Comparison of ENCODE assay signal across 12 mouse cellular contexts in the genomic region with DNA sequence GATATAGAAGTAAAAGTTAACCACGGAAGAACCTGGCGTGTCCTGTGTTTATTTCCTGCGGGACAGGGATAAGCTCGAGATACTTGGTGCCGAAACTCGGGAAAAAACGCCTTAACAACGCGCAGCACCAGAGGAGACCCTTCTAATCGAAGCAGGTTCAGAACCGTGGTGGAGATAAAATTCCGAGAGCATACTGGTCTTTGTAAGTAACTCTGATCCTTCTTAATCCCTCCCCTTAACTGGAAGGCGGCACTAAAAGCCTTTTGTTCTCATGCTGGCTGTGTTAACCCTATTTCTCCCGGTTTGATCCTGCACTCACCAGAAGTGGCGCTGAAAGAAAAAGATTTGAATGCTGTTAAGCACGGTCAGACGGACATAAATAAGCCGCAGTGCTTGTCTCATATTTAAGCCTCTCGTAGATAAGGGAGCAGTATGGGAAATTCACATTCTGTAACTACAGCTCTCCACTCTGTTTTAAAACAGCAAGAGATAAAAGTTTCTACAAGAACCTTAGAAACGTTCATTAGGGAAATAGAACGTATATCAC. TPM values are rescaled to one million over a fixed set of nuclear protein-coding genes. Genes with fewer than 3 reads are reported as not detected.
A peak's percentile ranks its signal among the peaks of the same experiment; 100 is the strongest.
DNase-seq lines count a peak whose midpoint lies in the region; ATAC-seq and TF ChIP-seq lines count a peak whose summit lies in the region.
"Not testable (repeated sequence)": the region's sequence is repeated elsewhere in the genome, so short reads cannot be mapped to it uniquely, and the experiment has no call there.
"Had no signal": no experiment of that assay in that cellular context is flagged by ENCODE, and none has a peak within 500 bp of the region (broad histone marks: within the 10 kb centered on the region; RNA-seq: fewer than 3 reads in every experiment).

No protein-coding gene starts in this region.

- peak overlapping the region; percentile 37 to 52 (median 44) for H3K4me3 ChIP-seq in CH12.LX (replicated peaks in 1 of 3; ENCODE audit: low read depth in 2 of 3, low read length in 2 of 3, poor library complexity in 1 of 3)
- peak overlapping the region; percentile 50 for H3K4me3 ChIP-seq in forebrain, embryonic 13.5 days
- peak overlapping the region; percentile 50 for H3K4me3 ChIP-seq in kidney, embryonic 16.5 days (ENCODE audit: low read length)
- H3K4me3 ChIP-seq in liver, embryonic 16.5 days (ENCODE audit: low read depth, low read length) = peak overlapping the region; percentile 67
- peak overlapping the region; percentile 49 for H3K4me3 ChIP-seq in midbrain, embryonic 15.5 days
- peak overlapping the region; percentile 65 for H3K4me3 ChIP-seq in spleen, adult 2 months (ENCODE audit: extremely low read depth, insufficient read depth, insufficient read length)

- not testable (repeated sequence) for TF ChIP-seq RAD21 in CH12.LX (IDR thresholded peaks at IDR 0.05; ENCODE audit: low read depth, low read length)

- peak; percentile 64; the same call in 1 of the 2 replicates for ATAC-seq in common myeloid progenitor, adult 5-6 weeks (replicated peaks; ENCODE audit: low read depth, poor library complexity, severe bottlenecking)
- peak; percentile 84 for ATAC-seq in forebrain, embryonic 13.5 days
- ATAC-seq in hematopoietic stem cell, adult 5-6 weeks (replicated peaks in 1 of 2; ENCODE audit: insufficient read depth in 1 of 2, low FRiP score in 2 of 2, low TSS enrichment in 1 of 2, low read depth in 1 of 2, poor library complexity in 2 of 2, severe bottlenecking in 2 of 2) = peak; percentile 53 to 62; a peak in 1 of 4 replicates
- peak; percentile 91 for ATAC-seq in kidney, embryonic 16.5 days (ENCODE audit: low FRiP score, low TSS enrichment)
- ATAC-seq in liver, embryonic 16.5 days (ENCODE audit: low read depth) = peak; percentile 53; the same call in 1 of the 2 replicates
- ATAC-seq in midbrain, embryonic 15.5 days (replicated peaks) = peak; percentile 94

- in situ Hi-C loops in CH12.LX (cut with MboI; ENCODE audit: low pct_ligation_motif_present, low pct_unique_long_range_greater_than_20kb, low sequenced_read_pairs) = not testable (repeated sequence)

- H3K36me3 ChIP-seq in CH12.LX (replicated peaks in 1 of 2; ENCODE audit: control insufficient read depth in 1 of 2, insufficient read depth in 1 of 2, low read length in 1 of 2); forebrain, embryonic 13.5 days (ENCODE audit: poor library complexity, severe bottlenecking); kidney, embryonic 16.5 days (ENCODE audit: insufficient read depth, low read length); liver, embryonic 16.5 days (ENCODE audit: control insufficient read depth, insufficient read depth); midbrain, embryonic 15.5 days (replicated peaks); spleen, adult 2 months (ENCODE audit: control insufficient read depth, insufficient read depth, low read length): not testable (repeated sequence)

- not testable (repeated sequence) for H3K79me2 ChIP-seq in CH12.LX (replicated peaks; ENCODE audit: control insufficient read depth, extremely low read depth, insufficient read depth, poor library complexity, severe bottlenecking)

- not testable (repeated sequence) for H3K4me1 ChIP-seq in CH12.LX (ENCODE audit: control insufficient read depth in 1 of 2, insufficient read depth in 2 of 2); forebrain, embryonic 13.5 days; kidney, embryonic 16.5 days (ENCODE audit: insufficient read depth, low read length); liver, embryonic 16.5 days (ENCODE audit: control insufficient read depth, low read depth, low read length); midbrain, embryonic 15.5 days; spleen, adult 2 months (ENCODE audit: control insufficient read depth, insufficient read depth, insufficient read length)

- TF ChIP-seq EP300 in CH12.LX (IDR thresholded peaks at IDR 0.05; ENCODE audit: low read length) = not testable (repeated sequence)

- dilution Hi-C loops in CH12.LX (cut with MboI; ENCODE audit: extremely low pct_ligation_motif_present, extremely low pct_unique_long_range_greater_than_20kb, low sequenced_read_pairs) = not testable (repeated sequence)

- TF ChIP-seq POLR2A in CH12.LX (IDR thresholded peaks at IDR 0.05; ENCODE audit: low read depth, low read length); spleen, adult 2 months (IDR thresholded peaks at IDR 0.05; ENCODE audit: low read depth, low read length): not testable (repeated sequence)

- DNase-seq in CH12.LX (ENCODE audit: extremely low read depth) = peak; percentile 10
- not testable (repeated sequence) for DNase-seq in spleen, adult 2 months (ENCODE audit: low read depth in 1 of 2, low spot score in 2 of 2)

- H3K27ac ChIP-seq in CH12.LX (ENCODE audit: insufficient read depth, low read depth); spleen, adult 2 months (ENCODE audit: insufficient read depth, low read length): not testable (repeated sequence)
- H3K27ac ChIP-seq in forebrain, embryonic 13.5 days = peak overlapping the region; percentile 83
- H3K27ac ChIP-seq in kidney, embryonic 16.5 days (ENCODE audit: low read length) = peak overlapping the region; percentile 86
- H3K27ac ChIP-seq in liver, embryonic 16.5 days (ENCODE audit: low read length) = peak overlapping the region; percentile 67
- peak overlapping the region; percentile 79 for H3K27ac ChIP-seq in midbrain, embryonic 15.5 days

- H3K27me3 ChIP-seq in CH12.LX (replicated peaks); forebrain, embryonic 13.5 days; kidney, embryonic 16.5 days (ENCODE audit: insufficient read depth, low read length); liver, embryonic 16.5 days (ENCODE audit: control insufficient read depth, insufficient read depth, low read depth, low read length); midbrain, embryonic 15.5 days (replicated peaks); spleen, adult 2 months (ENCODE audit: control insufficient read depth, insufficient read depth, low read length): not testable (repeated sequence)

- H3K9me3 ChIP-seq in CH12.LX (replicated peaks; ENCODE audit: low read length); forebrain, embryonic 13.5 days (replicated peaks); kidney, embryonic 16.5 days (ENCODE audit: low read length); liver, embryonic 16.5 days (replicated peaks; ENCODE audit: control insufficient read depth, low read length); midbrain, embryonic 15.5 days: not testable (repeated sequence)

- H3K4me2 ChIP-seq in CH12.LX (ENCODE audit: insufficient read depth, low read depth, poor library complexity, severe bottlenecking) = peak overlapping the region; percentile 69
- peak overlapping the region; percentile 51 for H3K4me2 ChIP-seq in forebrain, embryonic 13.5 days
- peak overlapping the region; percentile 43 for H3K4me2 ChIP-seq in kidney, embryonic 16.5 days (replicated peaks; ENCODE audit: low read depth, low read length)
- H3K4me2 ChIP-seq in liver, embryonic 16.5 days (ENCODE audit: low read depth, low read length) = peak overlapping the region; percentile 70
- H3K4me2 ChIP-seq in midbrain, embryonic 15.5 days = peak overlapping the region; percentile 53

- WGBS in forebrain, embryonic 13.5 days = 8% methylated on average over 21 of the region's 21 CpGs
- WGBS in kidney, embryonic 16.5 days = 6% methylated on average over 21 of the region's 21 CpGs
- under 1% methylated on average over 21 of the region's 21 CpGs for WGBS in liver, embryonic 16.5 days (ENCODE audit: insufficient replicate concordance)
- 3% methylated on average over 21 of the region's 21 CpGs for WGBS in midbrain, embryonic 15.5 days
- 5% methylated on average over 21 of the region's 21 CpGs for WGBS in spleen, adult 2 months

- not testable (repeated sequence) for TF ChIP-seq CTCF in CH12.LX (conservative IDR thresholded peaks at IDR 0.05 in 1 of 2, IDR thresholded peaks at IDR 0.05 in 1 of 2; ENCODE audit: low read depth in 2 of 2, low read length in 2 of 2); spleen, adult 2 months (IDR thresholded peaks at IDR 0.05; ENCODE audit: extremely low read depth, insufficient read depth, insufficient read length, insufficient replicate concordance)

- H3K9ac ChIP-seq in CH12.LX (ENCODE audit: insufficient read depth, low read depth) = peak overlapping the region; percentile 16; the same call in 1 of the 2 replicates
- peak overlapping the region; percentile 60 for H3K9ac ChIP-seq in forebrain, embryonic 13.5 days
- H3K9ac ChIP-seq in kidney, embryonic 16.5 days (replicated peaks; ENCODE audit: low read length) = peak overlapping the region; percentile 72
- H3K9ac ChIP-seq in liver, embryonic 16.5 days (ENCODE audit: low read depth, low read length) = peak overlapping the region; percentile 64
- H3K9ac ChIP-seq in midbrain, embryonic 15.5 days = peak overlapping the region; percentile 42

RNA-seq across cellular contexts. Expression of a gene that starts 0.3 kb away (rescaled TPM):
- 0.04 and 0.08 TPM in 2 replicates for total RNA-seq in CH12.LX (2012; rRNA removed)
- 0.38 and 0.73 TPM in 2 replicates for total RNA-seq in CH12.LX (2014; rRNA removed)
- polyA plus RNA-seq in CH12.LX (2012; ENCODE audit: insufficient read length, low read depth) = 0.26 and 0.41 TPM in 2 replicates
- 8.5 and 9.1 TPM in 2 replicates for total RNA-seq in common myeloid progenitor, adult 5-6 weeks (2017)
- polyA plus RNA-seq in forebrain, embryonic 13.5 days (2015; fragmentation: Nextera tagmentation; extraction: Ambion mirVana) = 5.3 and 6.7 TPM in 2 replicates
- total RNA-seq in hematopoietic stem cell, adult 5-6 weeks (2017) = 7.8 and 17.5 TPM in 2 replicates
- polyA plus RNA-seq in kidney, embryonic 16.5 days (2015; fragmentation: Nextera tagmentation; extraction: Ambion mirVana) = 17.8 and 19.3 TPM in 2 replicates
- 8.3 and 8.8 TPM in 2 replicates for polyA plus RNA-seq in liver, embryonic 16.5 days (2015; fragmentation: Nextera tagmentation; extraction: Ambion mirVana)
- 4.9 and 5.8 TPM in 2 replicates for polyA plus RNA-seq in midbrain, embryonic 15.5 days (2015; fragmentation: Nextera tagmentation; extraction: Ambion mirVana)
- polyA plus RNA-seq in spleen, adult 2 months (2012; rRNA removed) = 1.3 and 1.5 TPM in 2 replicates

RNA-seq across cellular contexts. Expression of a gene that starts 2.1 kb away (rescaled TPM):
- total RNA-seq in CH12.LX (2012; rRNA removed) (not detected in 2 replicates), CH12.LX (2014; rRNA removed) (not detected in 2 replicates)
- not detected in 2 replicates for polyA plus RNA-seq in CH12.LX (2012; ENCODE audit: insufficient read length, low read depth)
- total RNA-seq in common myeloid progenitor, adult 5-6 weeks (2017) = not detected in 2 replicates
- polyA plus RNA-seq in forebrain, embryonic 13.5 days (2015; fragmentation: Nextera tagmentation; extraction: Ambion mirVana) = not detected in 2 replicates
- not detected in 2 replicates for total RNA-seq in hematopoietic stem cell, adult 5-6 weeks (2017)
- polyA plus RNA-seq in kidney, embryonic 16.5 days (2015; fragmentation: Nextera tagmentation; extraction: Ambion mirVana) = not detected in 2 replicates
- not detected in 2 replicates for polyA plus RNA-seq in liver, embryonic 16.5 days (2015; fragmentation: Nextera tagmentation; extraction: Ambion mirVana)
- polyA plus RNA-seq in midbrain, embryonic 15.5 days (2015; fragmentation: Nextera tagmentation; extraction: Ambion mirVana) = not detected in 2 replicates
- not detected in 2 replicates for polyA plus RNA-seq in spleen, adult 2 months (2012; rRNA removed)
- total RNA-seq: adrenal gland, adult 18-20 months; heart, postnatal 4 days; layer of hippocampus, postnatal 10 days had no signal
- polyA plus RNA-seq: CD4-positive, CD25-positive, alpha-beta regulatory T cell, adult 4 months had no signal

RNA-seq across cellular contexts. Expression of a gene that starts 31.4 kb away (rescaled TPM):
- total RNA-seq in CH12.LX (2012; rRNA removed) (not detected in 2 replicates), CH12.LX (2014; rRNA removed) (not detected in 2 replicates)
- polyA plus RNA-seq in CH12.LX (2012; ENCODE audit: insufficient read length, low read depth) = not detected in 2 replicates
- not detected in 2 replicates for total RNA-seq in common myeloid progenitor, adult 5-6 weeks (2017)
- polyA plus RNA-seq in forebrain, embryonic 13.5 days (2015; fragmentation: Nextera tagmentation; extraction: Ambion mirVana) = not detected in 2 replicates
- total RNA-seq in hematopoietic stem cell, adult 5-6 weeks (2017) = not detected in 2 replicates
- not detected in 2 replicates for polyA plus RNA-seq in kidney, embryonic 16.5 days (2015; fragmentation: Nextera tagmentation; extraction: Ambion mirVana)
- not detected in 2 replicates for polyA plus RNA-seq in liver, embryonic 16.5 days (2015; fragmentation: Nextera tagmentation; extraction: Ambion mirVana)
- polyA plus RNA-seq in midbrain, embryonic 15.5 days (2015; fragmentation: Nextera tagmentation; extraction: Ambion mirVana) = not detected in 2 replicates
- not detected in 2 replicates for polyA plus RNA-seq in spleen, adult 2 months (2012; rRNA removed)
- total RNA-seq: adrenal gland, adult 18-20 months; heart, postnatal 4 days; layer of hippocampus, postnatal 10 days had no signal
- polyA plus RNA-seq: CD4-positive, CD25-positive, alpha-beta regulatory T cell, adult 4 months had no signal

RNA-seq across cellular contexts. Expression of a gene that starts 50.2 kb away (rescaled TPM):
- total RNA-seq in CH12.LX (2012; rRNA removed) = not detected in 2 replicates
- total RNA-seq in CH12.LX (2014; rRNA removed) = not detected in 2 replicates
- not detected in 2 replicates for polyA plus RNA-seq in CH12.LX (2012; ENCODE audit: insufficient read length, low read depth)
- 0.18 TPM in 1 of 2 replicates, not detected in the other for total RNA-seq in common myeloid progenitor, adult 5-6 weeks (2017)
- not detected in 2 replicates for polyA plus RNA-seq in forebrain, embryonic 13.5 days (2015; fragmentation: Nextera tagmentation; extraction: Ambion mirVana)
- 0.89 and 26.4 TPM in 2 replicates for total RNA-seq in hematopoietic stem cell, adult 5-6 weeks (2017)
- not detected in 2 replicates for polyA plus RNA-seq in kidney, embryonic 16.5 days (2015; fragmentation: Nextera tagmentation; extraction: Ambion mirVana)
- 16.2 and 16.7 TPM in 2 replicates for polyA plus RNA-seq in liver, embryonic 16.5 days (2015; fragmentation: Nextera tagmentation; extraction: Ambion mirVana)
- not detected in 2 replicates for polyA plus RNA-seq in midbrain, embryonic 15.5 days (2015; fragmentation: Nextera tagmentation; extraction: Ambion mirVana)
- polyA plus RNA-seq in spleen, adult 2 months (2012; rRNA removed) = 7.8 and 21.6 TPM in 2 replicates
- total RNA-seq: adrenal gland, adult 18-20 months; heart, postnatal 4 days; layer of hippocampus, postnatal 10 days had no signal
- polyA plus RNA-seq: CD4-positive, CD25-positive, alpha-beta regulatory T cell, adult 4 months had no signal

Comparison
In these comparisons a context has a peak if more than half of its experiments do, and no peak if none do; other contexts are left out.
1. H3K9ac ChIP-seq: peak in every context shown above with its lines; median percentile 72 in kidney, embryonic 16.5 days; 64 in liver, embryonic 16.5 days; 60 in forebrain, embryonic 13.5 days; 42 in midbrain, embryonic 15.5 days; 16 in CH12.LX.